Mouse (Mus musculus): ENCODE results near the gene Pigu.

The Pigu gene

GRCm38 (mm10) chr2:155236362-155236992 is 120.8 kb downstream of the Pigu start, which contains the start of gene Dynlrb1:
Gene Dynlrb1, plus strand, starts transcription at chr2:155236533.
- peak; percentile 100 for DNase-seq (ENCODE audit: low spot score)

DNA sequence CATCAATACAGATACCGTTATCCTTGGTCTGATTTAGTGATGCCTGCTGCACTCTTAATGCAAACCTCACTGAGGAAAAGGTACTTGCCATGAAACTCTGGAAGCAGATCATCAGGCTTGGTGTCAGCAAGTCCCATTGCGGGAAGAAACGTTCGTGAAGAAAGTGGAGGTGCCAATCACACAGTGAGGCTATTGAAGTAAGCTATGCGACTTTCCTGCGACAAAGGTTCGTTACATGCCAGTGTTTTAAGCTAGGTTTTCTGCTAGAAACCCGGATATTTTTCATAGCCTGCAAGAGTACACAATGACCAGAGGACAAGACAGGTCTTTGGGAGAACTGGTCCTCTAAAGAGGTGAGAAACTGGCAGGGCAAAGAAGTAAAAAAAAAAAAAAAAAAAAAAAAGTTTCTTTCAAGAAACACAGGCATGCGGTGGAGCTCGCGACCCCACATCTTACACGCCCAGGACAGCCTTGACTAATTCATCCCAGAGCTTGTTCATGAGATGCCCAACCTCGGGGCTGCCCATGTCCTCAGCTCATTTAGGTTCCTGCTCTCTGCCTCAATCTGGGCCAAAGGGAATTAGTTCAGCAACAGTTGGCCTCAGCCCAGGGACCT is 121.4 kb downstream of the Pigu start:
- no peak for DNase-seq (ENCODE audit: low spot score)
